Mouse (Mus musculus): ENCODE measurements at regions not wholly inside any gene's neighbourhood (a gene's known extent, or its start where the extent isn't known, plus 50 kb on each side); places are given as distances from the start of the nearest gene placed in this dataset.

GRCm38 (mm10) chr7:76127641-76128111, 102.0 kb upstream of the Agbl1 start:
- TF ChIP-seq CTCF (IDR thresholded peaks at IDR 0.05; ENCODE audit: extremely low read depth, insufficient read depth, low read length): no peak
- no peak for TF ChIP-seq POLR2A (IDR thresholded peaks at IDR 0.05; ENCODE audit: extremely low read depth, insufficient read depth, low read length)
